Mouse (Mus musculus): Measurements from ENCODE around the gene Mrps26. TPM values are rescaled to one million over a fixed set of nuclear protein-coding genes. Genes with fewer than 3 reads are reported as not detected.

Gene Mrps26
- polyA plus RNA-seq, 1 experiment: 46.3 TPM

- Histone ChIP-seq H3K4me1 (ENCODE audit: control insufficient read depth, insufficient read depth, low read length) (no peaks in the 10 kb centered on the region), H3K4me3 (replicated peaks; ENCODE audit: extremely low read depth, low read depth, low read length) (no peak overlapping the region)
- no peak for TF ChIP-seq CTCF (IDR thresholded peaks at IDR 0.05; ENCODE audit: insufficient read depth, low read length)
- TF ChIP-seq POLR2A (IDR thresholded peaks at IDR 0.05; ENCODE audit: borderline replicate concordance, extremely low read depth, low read depth, low read length): no peak
- 67% methylated on average over 4 of the region's 4 CpGs for WGBS
- DNase-seq: no peak
These were observed 38.7 kb downstream of the Mrps26 start for GRCm38 (mm10) chr2:130602195-130602594.

GRCm38 (mm10) chr2:130613091-130613490, 49.5 kb downstream of the Mrps26 start:
- 74% methylated on average over 3 of the region's 3 CpGs for WGBS
- no peak for DNase-seq
- H3K4me1 ChIP-seq (ENCODE audit: control insufficient read depth, insufficient read depth, low read length): no peaks in the 10 kb centered on the region
- H3K4me3 ChIP-seq (replicated peaks; ENCODE audit: extremely low read depth, low read depth, low read length): no peak overlapping the region
- peak; percentile 37; the same call in 1 of the 2 replicates for TF ChIP-seq CTCF (IDR thresholded peaks at IDR 0.05; ENCODE audit: insufficient read depth, low read length)
- no peak for TF ChIP-seq POLR2A (IDR thresholded peaks at IDR 0.05; ENCODE audit: borderline replicate concordance, extremely low read depth, low read depth, low read length)

Other genes starting within 250 kb of the Mrps26 start
- 17.6 and 20.5 TPM in 2 replicates for gene Cpxm1, start 166.2 kb upstream of the Mrps26 start, polyA plus RNA-seq (2012; rRNA removed)
- gene Gm28372, start 158.5 kb upstream of the Mrps26 start, polyA plus RNA-seq (2012; rRNA removed): not detected in 2 replicates
- not detected in 2 replicates for gene 1700020A23Rik, start 158.5 kb upstream of the Mrps26 start, polyA plus RNA-seq (2012; rRNA removed)
- not detected in 2 replicates for gene Tmem239, start 157.3 kb upstream of the Mrps26 start, polyA plus RNA-seq (2012; rRNA removed)
- 45.3 and 67.2 TPM in 2 replicates for gene Vps16, start 139.4 kb upstream of the Mrps26 start, polyA plus RNA-seq (2012; rRNA removed)
- gene Pced1a, start 139.0 kb upstream of the Mrps26 start, polyA plus RNA-seq (2012; rRNA removed): 31.7 and 33.2 TPM in 2 replicates
- 56.5 and 64.3 TPM in 2 replicates for gene Ptpra, start 113.5 kb upstream of the Mrps26 start, polyA plus RNA-seq (2012; rRNA removed)
- gene Oxt, start 12.4 kb downstream of the Mrps26 start, polyA plus RNA-seq (2012; rRNA removed): 0.28 TPM in 1 of 2 replicates, not detected in the other
- gene Avp, start 18.8 kb downstream of the Mrps26 start, polyA plus RNA-seq (2012; rRNA removed): 0.26 TPM in 1 of 2 replicates, not detected in the other
- gene Fastkd5, start 66.3 kb downstream of the Mrps26 start, polyA plus RNA-seq (2012; rRNA removed): 1.1 and 2.1 TPM in 2 replicates
- 4.7 and 6.0 TPM in 2 replicates for gene Ubox5, start 66.3 kb downstream of the Mrps26 start, polyA plus RNA-seq (2012; rRNA removed)
- gene Lzts3, start 79.1 kb downstream of the Mrps26 start, polyA plus RNA-seq (2012; rRNA removed): 9.7 and 11.1 TPM in 2 replicates
- 61.0 and 70.3 TPM in 2 replicates for gene Ddrgk1, start 100.9 kb downstream of the Mrps26 start, polyA plus RNA-seq (2012; rRNA removed)
- gene Itpa, start 103.9 kb downstream of the Mrps26 start, polyA plus RNA-seq (2012; rRNA removed): 16.5 and 17.1 TPM in 2 replicates
- gene Slc4a11, start 133.8 kb downstream of the Mrps26 start, polyA plus RNA-seq (2012; rRNA removed): 1.7 TPM in 2 replicates

Data from lung, adult 2 months (tissue).